Mouse (Mus musculus) heart, postnatal 25 days (tissue): ENCODE results near the gene Reep6. TPM values are rescaled to one million over a fixed set of nuclear protein-coding genes. Genes with fewer than 3 reads are reported as not detected.

Source experiments
- DNase-seq: peaks from one replicate; pipeline ENCODE4 v3.0.0; 2022; ENCODE audit warnings: low spot score
- intact Hi-C: fragments of 180-260 bp; cut with DNase I; formaldehyde crosslinking; loops from one replicate; pipeline ENCODE4 v1.15.1; 2025
- total RNA-seq, 2 experiments: library from RNA; stranded (reverse); gene quantifications; 2 replicates each; pipeline ENCODE4 v1.2.3; 2021

The Reep6 gene
- total RNA-seq, 2 experiments from 2014 or later, result 1.9 to 2.1 TPM

DNA sequence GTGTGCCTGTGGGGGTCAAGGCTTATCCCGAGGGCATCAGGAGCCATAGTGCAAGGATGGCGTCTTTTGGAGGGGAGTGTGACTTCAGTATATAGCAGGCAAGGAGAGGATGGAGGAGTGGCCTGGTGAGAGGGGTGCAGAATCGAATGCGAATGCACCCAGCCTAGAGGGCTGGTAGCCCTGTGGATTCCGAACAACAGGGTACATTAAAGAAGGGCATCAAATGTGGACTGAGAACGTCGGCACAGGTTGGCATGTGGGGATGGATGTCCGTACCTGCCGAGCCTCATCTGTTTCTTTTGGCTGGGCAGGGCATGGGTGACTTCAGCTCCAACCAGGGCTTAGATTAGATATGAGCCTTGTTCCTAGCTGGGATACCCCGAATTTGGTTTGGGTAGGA, 29.9 kb upstream of the Reep6 start:
- DNase-seq, result no peak
- intact Hi-C loops, result no loop called here

DNA sequence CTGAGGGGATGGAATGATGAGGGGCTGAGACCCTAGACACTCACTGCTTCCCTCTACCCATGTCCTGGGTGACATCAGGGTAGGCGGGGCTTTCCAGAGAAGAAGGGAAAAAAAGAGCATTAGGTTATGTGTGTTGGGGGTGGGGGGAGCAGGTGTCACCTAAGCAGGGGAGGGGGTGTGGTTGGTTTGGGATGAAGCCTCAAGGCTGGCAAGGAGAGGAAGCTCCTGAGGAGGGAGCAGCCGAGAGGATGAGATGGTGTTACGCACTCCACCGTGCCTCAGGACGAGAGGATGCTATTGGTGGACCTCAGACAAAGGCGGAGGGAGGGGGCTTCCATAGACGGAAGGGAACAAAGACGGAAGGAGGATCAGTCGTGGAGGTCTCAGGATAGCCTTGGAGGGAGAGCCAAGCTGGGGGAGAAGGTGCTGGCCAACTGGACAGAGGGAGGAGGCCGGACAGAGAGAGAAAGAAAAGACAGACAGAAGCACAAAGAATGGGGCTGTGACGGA, 29.0 kb upstream of the Reep6 start:
- DNase-seq, result no peak
- intact Hi-C loops, result no loop called here

DNA sequence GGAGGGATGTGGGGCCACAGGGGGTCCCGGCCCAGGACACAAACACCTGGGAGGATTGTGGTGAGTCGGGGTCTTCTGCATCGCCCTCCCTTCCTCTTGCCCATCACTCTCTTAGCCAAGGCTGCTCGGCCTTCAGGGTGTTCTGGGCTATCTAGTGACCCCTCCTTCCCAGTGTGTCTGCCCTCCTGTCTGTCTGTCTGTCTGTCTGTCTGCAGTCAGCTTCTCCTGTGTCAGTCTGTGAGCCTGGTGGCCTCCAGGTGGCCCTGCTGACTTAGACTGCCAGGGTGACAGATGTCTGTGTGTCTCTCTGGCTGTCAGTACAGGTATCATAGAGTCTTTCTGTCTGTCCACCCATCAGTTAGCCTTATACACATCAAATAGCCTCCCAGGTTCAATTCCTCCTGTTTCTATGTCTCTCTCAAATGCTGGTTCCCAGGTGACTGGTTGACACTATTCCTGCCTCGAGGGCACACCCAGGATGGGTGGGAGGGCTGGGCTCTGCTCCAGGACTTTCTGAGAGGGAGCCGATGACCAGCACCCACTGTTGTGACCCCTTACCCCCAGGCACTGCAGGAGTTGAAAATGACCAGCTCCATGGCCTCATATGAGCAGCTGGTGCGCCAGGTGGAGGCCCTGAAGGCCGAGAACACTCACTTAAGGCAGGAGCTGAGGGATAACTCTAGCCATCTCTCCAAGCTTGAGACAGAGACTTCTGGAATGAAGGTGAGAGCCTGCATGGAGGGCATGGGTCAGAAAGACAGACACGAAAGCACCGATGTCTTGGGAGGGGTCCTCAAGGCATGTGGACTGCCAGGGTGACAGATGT, 28.3 kb upstream of the Reep6 start:
- intact Hi-C loops, result no loop called here
- DNase-seq, result no peak

DNA sequence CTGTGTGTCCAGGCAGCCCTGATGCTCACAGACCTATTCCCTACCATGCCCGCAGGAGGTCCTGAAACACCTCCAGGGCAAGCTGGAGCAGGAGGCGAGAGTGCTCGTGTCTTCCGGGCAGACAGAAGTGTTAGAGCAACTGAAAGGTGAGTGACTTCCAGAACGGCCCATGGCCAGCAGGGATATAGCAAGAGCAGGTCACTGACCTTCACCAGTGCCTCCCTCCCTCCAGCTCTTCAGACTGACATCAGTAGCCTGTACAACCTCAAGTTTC, 27.7 kb upstream of the Reep6 start:
- DNase-seq, result no peak
- intact Hi-C loops, result no loop called here

DNA sequence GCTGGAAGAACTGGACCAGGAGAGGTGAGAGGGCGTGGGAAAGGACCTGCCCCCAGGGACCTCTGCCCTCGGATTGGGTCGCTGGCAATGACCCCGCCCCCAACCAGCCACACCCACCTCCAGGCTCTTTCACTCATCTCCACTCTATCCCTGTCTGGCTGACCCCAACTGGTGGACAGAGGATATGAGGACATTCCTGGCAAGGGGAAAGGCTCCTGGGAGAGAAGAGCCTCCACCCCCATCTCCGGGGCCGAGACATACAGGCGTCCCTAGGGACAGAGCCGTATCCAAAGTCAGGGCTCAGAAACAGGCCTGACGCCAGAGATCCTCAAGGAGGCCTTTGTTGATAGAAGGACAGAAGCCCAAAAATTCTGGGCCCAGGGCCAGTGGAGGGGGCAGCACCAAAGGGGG, 27.3 kb upstream of the Reep6 start:
- intact Hi-C loops, result no loop called here
- DNase-seq, result peak; percentile 83

DNA sequence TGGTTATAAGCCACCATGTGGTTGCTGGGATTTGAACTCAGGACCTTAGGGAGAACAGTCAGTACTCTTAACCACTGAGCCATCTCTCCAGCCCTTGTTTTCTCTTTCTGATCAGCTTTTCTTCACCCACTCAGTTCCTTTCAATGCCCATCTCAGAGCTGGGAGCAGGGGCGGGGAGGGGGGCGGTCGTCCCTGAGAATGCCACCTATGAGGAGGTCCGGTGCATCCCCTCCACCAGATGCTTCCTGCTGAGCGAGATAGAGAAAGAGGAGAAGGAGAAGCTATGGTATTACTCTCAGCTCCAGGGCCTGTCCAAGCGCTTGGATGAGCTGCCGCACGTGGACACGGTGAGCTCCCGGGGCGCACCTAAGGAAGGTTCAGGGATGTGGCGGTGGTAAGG, 25.3 kb upstream of the Reep6 start:
- no peak for DNase-seq
- intact Hi-C loops, result no loop called here

DNA sequence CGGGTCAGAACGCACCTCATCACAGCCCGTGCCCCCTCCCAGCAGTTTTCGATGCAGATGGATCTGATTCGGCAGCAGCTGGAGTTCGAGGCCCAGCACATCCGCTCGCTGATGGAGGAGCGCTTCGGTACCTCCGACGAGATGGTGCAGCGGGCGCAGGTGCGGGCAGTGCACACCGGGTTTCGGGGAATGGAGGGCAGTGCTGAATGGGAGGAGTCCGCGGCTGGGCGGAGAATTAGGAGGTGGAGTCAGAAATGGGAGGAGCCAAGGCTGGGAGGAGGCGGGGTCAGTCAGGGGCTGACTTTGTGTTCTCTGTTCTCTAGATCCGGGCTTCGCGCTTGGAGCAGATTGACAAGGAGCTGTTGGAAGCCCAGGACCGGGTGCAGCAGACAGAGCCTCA, 24.9 kb upstream of the Reep6 start:
- intact Hi-C loops, result no loop called here
- no peak for DNase-seq

DNA sequence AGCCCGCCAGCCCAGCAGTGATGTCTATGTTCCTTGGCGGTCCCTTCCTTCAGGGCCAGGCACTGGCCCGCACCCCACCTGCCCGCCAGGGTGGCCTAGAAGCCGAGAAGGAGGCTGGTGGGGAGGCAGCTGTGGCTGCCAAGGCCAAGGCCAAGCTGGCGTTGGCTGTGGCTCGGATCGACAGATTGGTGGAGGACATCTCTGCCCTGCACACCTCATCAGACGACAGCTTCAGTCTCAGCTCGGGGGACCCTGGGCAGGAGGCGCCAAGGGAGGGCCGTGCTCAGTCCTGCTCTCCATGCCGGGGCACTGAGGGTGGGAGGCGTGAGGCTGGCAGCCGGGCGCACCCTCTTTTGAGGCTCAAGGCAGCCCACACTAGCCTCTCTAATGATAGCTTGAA, 18.2 kb upstream of the Reep6 start:
- intact Hi-C loops, result no loop called here
- no peak for DNase-seq

DNA sequence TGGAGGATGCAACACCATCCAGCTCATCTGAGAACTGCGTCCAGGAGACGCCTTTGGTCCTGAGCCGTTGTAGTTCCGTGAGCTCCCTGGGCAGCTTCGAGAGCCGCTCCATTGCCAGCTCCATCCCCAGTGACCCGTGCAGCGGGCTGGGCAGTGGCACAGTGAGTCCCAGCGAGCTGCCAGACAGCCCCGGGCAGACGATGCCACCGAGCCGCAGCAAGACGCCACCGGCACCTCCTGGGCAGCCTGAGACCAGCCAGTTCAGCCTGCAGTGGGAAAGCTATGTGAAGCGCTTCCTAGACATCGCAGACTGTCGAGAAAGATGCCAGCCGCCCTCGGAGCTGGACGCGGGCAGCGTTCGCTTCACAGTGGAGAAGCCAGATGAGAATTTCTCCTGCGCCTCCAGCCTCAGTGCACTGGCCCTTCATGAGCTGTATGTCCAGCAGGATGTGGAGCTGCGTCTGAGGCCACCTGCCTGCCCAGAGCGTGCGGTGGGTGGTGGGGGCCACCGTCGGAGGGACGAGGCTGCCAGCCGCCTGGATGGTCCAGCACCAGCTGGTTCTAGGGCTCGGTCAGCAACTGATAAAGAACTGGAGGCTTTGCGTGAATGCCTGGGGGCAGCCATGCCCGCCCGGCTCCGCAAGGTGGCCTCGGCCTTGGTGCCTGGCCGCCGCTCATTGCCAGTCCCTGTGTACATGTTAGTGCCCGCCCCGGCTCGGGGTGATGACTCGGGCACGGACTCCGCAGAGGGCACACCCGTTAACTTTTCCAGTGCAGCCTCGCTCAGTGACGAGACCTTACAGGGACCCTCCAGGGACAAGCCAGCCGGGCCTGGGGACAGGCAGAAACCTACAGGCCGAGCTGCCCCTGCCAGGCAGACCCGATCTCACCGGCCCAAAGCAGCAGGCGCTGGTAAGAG, 16.9 kb upstream of the Reep6 start:
- DNase-seq, result no peak
- intact Hi-C loops, result no loop called here

DNA sequence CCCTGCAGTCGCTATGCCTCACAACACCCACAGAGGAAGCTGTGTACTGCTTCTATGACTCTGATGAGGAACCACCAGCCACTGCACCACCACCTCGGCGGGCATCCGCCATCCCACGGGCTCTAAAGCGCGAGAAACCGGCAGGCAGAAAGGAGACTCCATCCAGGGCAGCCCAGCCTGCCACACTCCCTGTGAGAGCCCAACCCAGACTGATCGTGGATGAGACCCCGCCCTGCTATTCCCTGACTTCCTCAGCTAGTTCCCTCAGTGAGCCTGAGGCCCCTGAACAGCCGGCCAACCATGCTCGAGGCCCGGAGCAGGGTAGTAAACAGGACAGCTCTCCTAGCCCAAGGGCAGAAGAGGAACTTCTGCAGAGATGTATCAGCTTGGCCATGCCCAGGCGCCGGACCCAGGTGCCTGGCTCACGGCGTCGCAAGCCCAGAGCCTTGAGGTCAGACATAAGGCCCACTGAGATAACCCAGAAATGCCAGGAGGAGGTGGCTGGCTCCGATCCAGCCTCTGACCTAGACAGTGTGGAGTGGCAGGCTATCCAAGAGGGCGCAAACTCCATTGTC, 16.0 kb upstream of the Reep6 start:
- DNase-seq, result no peak

DNA sequence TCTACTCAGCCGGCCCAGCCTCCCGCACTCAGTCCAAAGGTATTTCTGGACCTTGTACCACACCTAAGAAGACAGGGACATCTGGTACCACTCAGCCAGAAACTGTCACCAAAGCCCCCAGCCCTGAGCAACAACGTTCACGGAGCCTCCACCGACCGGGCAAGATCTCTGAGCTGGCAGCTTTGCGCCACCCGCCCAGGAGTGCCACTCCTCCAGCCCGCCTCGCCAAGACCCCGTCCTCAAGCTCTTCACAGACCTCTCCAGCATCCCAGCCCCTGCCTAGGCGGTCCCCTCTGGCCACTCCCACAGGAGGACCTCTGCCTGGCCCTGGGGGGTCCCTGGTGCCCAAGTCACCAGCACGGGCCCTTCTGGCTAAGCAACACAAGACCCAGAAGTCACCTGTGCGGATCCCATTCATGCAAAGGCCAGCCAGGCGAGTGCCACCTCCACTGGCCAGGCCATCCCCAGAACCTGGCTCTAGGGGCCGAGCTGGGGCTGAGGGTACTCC, 15.2 kb upstream of the Reep6 start:
- intact Hi-C loops, result no loop called here
- DNase-seq, result no peak

More for the DNA sequence above, 16.0 kb upstream of the Reep6 start:
- intact Hi-C loops, result no loop called here

DNA sequence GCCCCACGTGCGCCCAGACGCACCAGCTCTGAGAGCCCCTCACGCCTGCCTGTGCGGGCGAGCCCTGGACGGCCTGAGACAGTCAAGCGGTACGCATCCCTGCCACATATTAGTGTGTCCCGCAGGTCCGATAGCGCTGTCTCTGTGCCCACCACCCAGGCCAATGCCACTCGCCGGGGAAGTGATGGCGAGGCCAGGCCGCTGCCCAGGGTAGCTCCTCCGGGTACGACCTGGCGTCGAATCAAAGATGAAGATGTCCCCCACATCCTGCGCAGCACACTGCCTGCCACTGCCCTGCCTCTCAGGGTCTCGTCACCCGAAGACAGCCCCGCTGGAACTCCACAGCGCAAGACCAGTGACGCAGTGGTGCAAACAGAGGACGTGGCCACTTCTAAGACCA, 14.4 kb upstream of the Reep6 start:
- no peak for DNase-seq
- intact Hi-C loops, result no loop called here

DNA sequence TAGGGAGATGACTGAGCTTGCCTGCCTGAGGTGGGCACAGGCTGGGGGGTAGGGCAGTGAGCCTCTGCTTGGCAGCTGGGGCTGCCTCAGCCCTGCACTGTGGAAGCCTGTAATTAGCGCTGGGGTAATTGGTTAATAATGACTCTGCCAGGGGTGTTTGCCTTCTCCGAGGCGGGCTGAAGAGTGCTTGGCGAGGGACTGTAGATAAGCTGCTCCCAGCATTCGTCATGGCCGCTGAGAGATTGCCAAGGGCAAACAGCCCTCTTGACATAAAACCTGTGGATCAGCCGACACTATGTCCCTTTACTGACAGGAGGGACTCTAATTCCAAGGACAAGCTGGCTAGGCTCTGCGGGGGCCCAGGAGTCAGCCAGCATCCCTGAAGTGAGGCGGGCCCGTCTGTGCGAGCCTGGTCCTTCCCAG, 13.4 kb upstream of the Reep6 start:
- DNase-seq, result no peak

DNA sequence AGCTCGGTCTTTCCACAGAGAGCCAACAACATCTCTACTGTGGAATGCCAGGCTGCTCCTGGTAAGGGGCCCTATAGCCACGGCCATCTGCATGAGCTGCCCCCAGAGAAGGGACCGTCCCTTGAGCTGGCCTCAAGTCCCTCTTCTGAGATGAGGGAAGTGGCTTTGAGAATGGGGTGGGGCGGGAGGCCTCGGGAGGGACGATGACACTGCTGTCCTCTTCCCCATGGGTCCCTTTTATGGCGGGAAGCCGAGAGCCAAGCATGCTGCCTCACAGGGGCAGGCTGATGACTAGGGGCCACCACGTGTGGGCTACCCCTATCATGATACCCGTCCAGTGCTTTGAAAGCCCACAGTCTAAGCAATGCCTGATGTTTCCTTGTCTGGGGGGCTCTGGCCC, 12.7 kb upstream of the Reep6 start:
- no peak for DNase-seq
- intact Hi-C loops, result no loop called here

More for the DNA sequence above, 13.4 kb upstream of the Reep6 start:
- intact Hi-C loops, result no loop called here

DNA sequence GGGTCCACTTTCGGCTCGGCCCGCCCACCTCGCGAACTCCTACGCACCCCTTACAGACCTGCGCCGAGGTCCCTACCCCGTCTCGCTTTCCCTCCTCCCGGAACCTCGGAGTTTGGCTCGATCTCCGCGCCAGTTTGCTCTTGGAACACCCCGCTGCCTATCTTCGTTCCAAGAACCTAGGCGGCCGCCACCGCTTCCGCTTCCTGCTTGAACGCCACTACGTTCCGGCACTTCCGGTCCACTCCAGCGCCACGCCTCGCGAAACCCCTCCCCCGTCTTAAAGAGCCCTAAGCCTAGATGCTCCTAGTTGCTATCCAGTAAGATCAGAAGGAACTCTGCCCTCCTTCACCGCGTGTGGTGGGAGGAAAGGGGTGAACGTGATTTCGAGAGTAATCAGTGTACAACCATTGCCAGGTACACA, 9.4 kb upstream of the Reep6 start, which contains the start of gene 2310011J03Rik:
2310011J03Rik (minus strand) TSS at position 198 of the 421 bp plus-strand sequence.
- DNase-seq, result peak; percentile 87
- intact Hi-C loops, result no loop called here

DNA sequence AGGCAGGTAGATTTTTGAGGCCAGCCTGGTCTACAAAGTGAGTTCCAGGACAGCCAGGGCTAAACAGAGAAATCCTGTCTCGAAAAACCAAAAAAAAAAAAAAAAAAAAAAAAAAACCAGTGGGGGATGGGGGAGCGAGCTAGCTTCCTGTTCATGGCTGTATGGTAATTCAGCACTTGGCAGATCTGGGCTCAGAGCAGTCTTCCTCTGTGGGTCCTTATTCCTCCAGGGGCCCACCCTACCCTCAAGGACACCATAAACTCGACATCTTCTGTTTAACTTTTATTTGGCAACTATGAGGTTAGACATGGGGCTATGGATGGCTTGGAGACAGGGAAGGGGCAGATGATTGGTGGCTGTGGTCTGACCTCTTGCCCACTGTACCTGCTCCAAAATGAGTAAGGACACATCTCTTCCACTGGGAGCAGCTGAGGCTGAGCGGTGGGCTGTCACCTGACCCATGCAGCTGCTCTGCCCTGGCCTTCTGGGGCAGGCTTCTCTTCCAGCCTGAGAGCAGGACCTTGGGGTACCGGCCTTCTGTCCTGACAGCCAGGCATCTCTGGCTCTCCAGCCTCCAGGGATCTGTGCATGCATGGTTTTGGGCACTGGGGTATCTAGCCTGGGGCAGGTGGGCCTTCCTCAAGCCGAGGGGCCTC, 8.6 kb upstream of the Reep6 start:
- intact Hi-C loops, result no loop called here
- no peak for DNase-seq

DNA sequence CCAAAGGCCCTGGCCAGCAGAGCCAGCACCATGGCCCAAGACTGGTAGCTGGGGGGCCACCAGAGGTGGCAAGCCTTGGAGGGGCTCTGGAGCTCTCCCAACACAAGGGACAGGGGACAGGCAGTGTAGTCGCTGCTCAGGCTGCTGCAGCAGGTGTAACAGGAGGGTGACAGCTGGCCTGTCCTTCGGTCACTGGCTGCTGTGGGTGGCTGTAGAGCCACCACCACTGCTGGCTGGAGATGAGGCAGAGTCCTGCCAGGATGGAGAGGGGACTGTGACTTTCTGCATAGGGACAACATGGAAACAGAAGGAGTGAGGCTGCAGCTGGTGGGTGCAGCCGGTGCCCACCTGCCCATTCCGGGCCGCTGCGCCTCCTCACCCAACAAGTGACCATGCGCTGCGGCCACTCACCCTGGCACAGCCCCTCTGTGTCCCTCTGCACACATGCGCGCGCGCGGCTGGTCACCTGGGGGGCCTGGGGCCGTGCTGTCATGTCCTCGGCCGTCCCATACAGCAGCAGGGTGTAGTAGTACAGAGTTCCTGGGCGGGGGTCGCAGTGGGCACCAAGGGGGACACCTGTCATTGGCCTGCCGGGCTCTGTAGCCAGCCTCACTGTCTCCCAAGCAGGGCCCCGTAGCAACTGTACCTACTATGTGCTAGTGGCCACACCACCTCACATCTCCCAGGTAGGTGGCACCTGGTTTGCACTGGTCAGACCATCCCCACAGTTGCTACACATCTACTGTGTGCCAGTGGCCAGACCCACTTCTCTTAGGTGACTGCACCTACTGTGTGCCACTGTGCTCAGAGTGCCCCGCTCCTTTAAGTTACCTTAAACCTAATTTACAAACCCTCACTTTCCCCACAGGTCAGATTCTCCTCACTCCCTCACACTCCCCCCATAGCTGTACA, 7.8 kb upstream of the Reep6 start:
- no peak for DNase-seq
- intact Hi-C loops, result no loop called here

DNA sequence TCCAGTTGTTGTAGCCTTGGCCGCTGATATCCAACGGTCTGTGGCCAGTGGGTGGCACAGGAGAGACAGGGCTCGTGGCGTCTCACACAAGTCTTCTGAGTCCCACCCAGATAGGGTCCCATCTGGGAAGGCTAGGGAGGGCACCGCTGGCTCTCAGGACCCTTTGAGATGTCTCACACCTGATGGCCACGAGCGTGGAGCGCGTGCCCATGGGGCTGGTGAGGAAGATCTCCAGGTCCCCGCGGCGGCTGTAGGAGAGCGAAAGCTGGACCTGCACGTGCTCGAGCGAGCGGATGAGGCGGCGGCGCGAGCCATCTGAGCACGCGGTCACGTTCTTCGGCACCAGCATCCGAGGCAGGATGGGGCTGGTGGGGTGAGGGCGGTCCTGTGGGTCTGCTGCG, 6.9 kb upstream of the Reep6 start:
- intact Hi-C loops, result no loop called here
- DNase-seq, result no peak
